Mouse (Mus musculus) regulatory T cell (primary cell): ENCODE measurements around the gene Fuom.

ENCODE experiments used
- in situ Hi-C: fragments of 300-600 bp; cut with MboI, MseI; formaldehyde crosslinking; loops from one replicate; pipeline ENCODE4 v1.15.1; 2025; ENCODE audit warnings: high pct_unique_total_duplicates

Gene Fuom

DNA sequence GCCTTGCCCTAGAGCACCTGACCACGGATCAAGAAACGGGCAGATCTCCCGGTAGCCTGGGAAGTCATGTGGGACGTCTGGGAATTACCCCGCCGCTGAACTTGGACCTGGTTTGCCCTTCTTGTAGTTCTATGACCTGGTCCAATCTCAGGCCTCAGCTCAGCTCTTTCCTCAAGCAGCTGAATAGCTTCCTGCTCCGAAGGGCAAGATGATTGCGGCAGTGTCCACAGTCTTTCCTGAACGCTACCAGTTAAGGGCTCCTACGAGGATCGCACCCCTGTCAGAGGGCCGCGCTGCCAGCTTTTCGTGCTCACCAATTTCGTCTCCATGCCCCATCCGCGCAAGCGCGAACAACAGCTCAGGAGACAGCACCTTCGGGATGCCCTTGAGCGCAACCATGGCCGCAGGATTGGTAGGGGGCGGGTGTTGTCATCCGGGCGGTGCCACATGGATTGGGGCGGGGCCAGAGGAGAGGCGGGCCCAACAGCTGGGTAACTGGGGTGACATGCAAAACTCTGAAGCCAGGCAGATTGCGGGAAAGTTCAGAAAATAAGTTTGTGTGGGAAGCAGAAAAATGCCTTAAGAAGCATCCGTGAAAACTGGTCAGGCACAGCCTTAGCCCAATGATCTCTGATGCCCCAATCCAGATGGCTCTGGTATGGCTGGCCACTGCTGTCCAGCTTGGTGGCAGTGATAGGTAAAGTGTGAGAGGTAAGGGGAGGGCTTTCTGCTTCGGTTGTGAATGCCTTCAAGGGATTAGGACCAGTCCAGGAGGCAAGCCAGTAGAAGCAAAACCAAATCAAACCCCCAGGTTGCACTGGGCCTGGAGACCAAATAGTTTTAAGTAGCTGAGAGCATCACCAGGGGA, at the start of gene Fuom:
Fuom (minus strand) TSS at position 449 of the 868 bp plus-strand sequence.
- in situ Hi-C loops: no loop called here

DNA sequence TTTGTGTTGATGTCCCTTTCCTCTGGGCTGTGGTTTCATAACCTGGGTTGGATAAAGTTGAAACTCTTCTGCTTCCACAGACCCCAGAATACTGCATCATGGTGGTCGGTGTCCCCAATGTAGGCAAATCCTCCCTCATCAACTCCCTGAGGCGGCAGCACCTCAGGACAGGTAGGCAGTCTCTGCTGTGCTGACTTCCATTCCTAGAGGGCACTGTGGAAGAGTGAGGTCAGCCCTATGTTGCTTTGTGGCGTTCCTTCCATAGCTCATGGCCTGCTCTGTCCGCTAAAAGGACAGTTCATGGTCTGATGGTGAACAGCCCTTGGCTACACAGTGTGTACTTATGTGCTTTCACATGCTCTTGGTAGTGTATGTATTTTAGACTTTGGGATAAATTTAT, 42.3 kb upstream of the Fuom start:
- in situ Hi-C loops: loop anchor here (5.0 to 25.0 kb wide), 2 partner anchors 62 to 1232 kb away; partner anchors contain the start of genes Bnip3 and Caly

DNA sequence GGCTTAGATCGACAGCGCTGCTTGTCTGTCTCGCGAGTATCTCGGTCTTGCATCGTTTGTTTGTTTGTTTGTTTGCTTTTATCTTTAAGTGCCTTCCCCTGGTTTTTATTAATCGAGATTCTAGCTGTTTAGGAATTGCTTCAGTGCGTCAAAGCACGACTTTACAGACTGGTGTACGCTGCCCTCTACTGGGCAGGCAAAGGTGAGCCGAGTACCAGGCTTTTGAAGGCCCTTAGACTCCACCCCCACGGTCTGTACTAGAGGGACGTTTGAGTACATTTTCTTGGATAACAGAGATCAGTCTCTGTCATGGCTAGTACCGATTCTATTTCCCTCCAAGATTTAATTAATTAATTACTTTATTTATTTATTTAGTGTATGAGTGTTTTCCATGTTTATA, 39.1 kb upstream of the Fuom start:
- in situ Hi-C loops: loop anchor here (5.0 to 25.0 kb wide), 2 partner anchors 59 to 1229 kb away; partner anchors contain the start of genes Bnip3 and Caly

DNA sequence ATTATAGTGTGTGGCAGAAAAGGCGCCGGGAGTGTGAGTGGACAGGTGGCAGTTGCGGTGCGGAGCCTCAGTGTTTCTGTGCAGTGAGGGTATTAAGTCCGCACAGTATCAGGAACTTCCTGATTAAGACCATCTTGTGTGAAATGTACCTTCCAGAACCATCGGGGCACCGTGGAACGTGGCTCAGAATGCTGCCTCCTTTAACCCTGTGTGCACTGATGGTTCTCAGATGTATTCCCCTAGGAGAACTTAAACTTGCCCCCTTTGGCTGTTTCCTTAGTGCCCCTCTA, 35.7 kb upstream of the Fuom start:
- in situ Hi-C loops: loop anchor here (10.0 to 25.0 kb wide), 3 partner anchors 747 to 1297 kb away; partner anchors contain the start of genes Bnip3, Psmd13, Sirt3 and Slc25a22

DNA sequence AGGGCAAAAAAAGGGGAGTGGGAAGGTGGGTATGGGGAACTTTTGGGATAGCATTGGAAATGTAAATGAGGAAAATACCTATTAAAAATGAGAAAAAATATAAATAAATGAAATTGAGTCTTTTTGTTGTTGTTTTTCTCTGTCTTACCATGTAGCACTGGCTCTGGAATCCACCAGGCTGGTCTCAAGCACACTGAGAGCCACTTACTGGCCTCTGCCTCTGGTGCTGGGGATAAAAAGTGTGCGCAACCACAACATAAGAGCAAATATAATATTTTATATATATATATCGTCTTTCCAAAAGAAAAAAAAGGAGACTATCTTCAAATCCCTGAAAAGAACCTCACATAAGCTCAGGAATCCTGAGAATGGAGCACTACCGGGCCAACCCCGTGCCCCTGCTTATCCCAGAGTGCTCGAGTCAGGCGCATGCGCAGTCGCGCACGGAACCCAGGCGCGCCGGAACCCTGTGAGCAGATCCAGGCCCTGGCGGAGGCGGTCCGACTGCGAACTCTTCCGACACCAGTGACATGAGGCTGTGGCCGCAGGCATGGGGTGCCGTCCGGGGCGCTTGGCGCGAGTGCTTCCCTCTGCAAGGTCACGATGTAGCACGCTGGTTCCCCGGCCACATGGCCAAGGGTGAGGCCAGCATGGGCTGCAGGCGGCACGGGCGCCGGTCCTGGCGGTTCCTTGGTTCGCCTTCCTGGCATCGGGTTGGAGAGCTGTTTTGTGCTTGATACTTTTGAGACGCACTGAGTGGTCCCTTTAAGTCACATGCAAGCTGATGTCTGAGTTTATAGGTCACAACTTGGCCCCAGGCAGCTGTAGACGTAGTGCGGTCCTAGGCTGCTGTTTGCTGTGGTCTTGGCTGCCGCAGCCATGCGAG, 35.1 kb upstream of the Fuom start, which contains the start of gene Mtg1:
Mtg1 (plus strand) TSS at position 430 of the 886 bp plus-strand sequence.
- in situ Hi-C loops: loop anchor here (10.0 to 25.0 kb wide), 3 partner anchors 747 to 1297 kb away; partner anchors contain the start of genes Bnip3, Psmd13, Sirt3 and Slc25a22

DNA sequence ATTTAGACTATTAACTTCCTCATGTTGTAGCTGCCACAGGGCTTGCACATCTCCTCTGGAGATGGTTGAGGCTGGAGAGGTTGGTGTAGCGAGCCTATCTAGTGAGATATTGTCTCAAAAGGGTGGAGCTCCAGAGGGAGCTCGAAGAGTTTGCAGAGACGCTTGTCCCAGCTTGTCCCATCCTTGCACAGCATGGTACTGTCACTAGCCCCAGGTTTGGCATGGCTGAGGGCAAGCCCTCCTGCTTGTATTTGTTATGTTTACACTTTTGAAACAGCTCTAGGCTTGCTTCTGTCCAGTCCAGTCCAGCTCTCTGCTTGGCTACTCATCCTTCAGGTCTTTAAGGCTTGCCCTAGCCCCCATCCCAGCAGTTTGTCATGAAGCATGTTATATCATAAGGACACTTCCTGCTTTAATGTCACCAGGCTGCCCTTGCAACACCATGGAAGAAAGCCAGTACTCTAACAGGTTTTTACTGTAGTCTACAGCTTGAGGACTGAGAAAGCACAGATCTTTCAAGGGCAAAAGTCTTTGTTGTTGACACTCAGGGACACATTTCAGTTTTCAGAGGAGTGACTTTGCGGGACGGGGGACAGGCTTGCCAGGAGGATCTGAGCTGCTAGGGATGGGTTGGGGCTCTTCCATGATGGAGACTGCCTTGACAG, 33.0 kb upstream of the Fuom start:
- in situ Hi-C loops: loop anchor here (10.0 to 25.0 kb wide), 3 partner anchors 750 to 1300 kb away; partner anchors contain the start of genes Bnip3, Psmd13, Sirt3 and Slc25a22

DNA sequence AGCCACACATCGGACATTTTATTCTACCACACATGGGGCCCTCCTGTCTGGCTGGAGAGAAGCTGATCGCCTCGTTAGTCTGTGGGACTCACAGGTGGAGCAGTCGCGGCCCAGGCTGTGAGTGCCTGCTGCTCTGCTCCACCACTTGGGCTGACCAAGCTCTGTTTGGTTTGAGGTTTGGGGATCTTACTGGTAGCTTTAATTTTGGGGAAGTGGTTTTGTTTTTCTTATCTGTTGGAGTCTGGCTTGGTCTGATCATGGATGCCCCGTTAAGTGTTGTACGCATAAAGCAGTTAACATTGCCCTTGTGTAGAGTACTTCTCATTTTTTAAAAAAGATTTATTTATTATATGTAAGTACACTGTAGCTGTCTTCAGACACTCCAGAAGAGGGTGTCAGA, 31.8 kb upstream of the Fuom start:
- in situ Hi-C loops: loop anchor here (10.0 to 25.0 kb wide), 3 partner anchors 751 to 1301 kb away; partner anchors contain the start of genes Bnip3, Psmd13, Sirt3 and Slc25a22

DNA sequence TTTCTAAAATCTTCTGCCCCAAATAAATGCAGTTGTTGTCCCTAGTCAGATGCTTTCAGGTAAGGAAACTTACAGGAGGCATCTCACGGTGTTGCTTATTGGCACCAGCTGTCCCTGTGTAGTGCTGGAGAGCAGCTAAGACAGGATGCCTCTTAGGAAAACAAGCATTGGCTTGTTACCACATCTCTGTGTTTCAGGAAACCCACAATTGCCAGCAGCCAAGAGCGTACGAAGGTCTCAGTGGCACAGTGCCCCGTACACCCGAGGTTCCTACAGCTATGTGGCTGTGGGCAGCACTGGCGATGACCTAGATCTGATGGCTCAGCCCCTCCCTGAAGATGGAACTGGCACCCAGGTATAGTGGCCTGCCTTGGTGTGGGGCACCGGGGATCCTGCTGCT, 29.9 kb upstream of the Fuom start:
- in situ Hi-C loops: loop anchor here (10.0 to 25.0 kb wide), 3 partner anchors 753 to 1303 kb away; partner anchors contain the start of genes Bnip3, Psmd13, Sirt3 and Slc25a22

DNA sequence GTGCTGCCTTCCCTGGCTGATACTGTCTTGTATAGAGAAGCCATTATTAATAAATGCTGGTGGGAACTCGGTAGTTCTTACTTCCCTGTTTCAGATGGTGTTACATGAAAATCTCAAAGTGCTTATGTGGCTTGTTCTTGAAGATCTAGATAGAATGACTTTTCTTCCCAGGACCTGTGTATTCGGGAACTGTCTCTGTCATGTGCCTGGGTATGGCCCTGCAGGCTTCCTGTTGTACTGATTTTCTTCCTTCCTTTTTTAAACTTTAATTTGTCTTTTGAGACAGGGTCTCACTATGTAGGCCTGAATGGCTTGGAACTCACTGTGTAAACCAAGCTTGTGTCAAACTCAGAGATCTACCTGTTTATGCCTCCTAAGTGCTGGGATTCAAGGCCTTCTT, 25.7 kb upstream of the Fuom start:
- in situ Hi-C loops: loop anchor here (25.0 kb wide), 1 partner anchor 1216 kb away; the partner anchor contains the start of gene Bnip3

DNA sequence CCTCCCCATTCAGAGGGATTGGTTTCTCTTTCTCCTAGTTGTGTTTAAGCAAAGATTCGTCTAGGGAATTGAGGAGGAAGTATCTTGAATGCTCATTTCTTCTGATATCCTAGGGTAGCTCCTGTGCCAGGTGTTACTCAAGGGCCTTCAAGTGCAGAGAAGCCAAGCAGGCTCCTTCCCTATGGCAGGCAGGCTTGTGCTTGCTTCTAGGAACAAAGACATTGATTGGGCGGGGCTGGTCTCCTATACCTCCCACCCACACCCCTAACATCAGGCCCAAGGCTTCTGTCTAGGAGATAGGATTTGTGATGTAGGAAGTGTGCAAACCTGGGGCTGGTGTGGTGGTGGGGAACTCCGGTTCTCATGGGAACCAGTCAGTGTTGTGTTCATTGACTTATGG, 24.7 kb upstream of the Fuom start:
- in situ Hi-C loops: loop anchor here (25.0 kb wide), 1 partner anchor 1215 kb away; the partner anchor contains the start of gene Bnip3

DNA sequence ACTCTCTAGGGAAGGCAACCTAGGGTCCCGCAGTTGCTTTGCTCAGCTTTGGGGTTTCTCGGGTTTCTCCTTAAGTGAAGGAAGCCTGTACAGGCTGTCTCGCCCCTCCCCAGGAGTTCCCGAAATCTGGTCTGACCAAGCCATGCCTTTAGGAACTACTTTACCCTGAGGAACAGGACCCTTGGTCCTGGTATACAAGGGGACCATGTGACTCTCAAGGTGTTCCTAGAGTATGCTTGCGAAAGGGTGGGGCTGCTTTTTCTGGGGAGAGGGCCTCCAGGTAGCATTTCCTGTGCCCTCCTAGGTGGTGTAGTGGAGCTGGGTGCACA, 23.7 kb upstream of the Fuom start:
- in situ Hi-C loops: loop anchor here (25.0 kb wide), 1 partner anchor 1214 kb away; the partner anchor contains the start of gene Bnip3

DNA sequence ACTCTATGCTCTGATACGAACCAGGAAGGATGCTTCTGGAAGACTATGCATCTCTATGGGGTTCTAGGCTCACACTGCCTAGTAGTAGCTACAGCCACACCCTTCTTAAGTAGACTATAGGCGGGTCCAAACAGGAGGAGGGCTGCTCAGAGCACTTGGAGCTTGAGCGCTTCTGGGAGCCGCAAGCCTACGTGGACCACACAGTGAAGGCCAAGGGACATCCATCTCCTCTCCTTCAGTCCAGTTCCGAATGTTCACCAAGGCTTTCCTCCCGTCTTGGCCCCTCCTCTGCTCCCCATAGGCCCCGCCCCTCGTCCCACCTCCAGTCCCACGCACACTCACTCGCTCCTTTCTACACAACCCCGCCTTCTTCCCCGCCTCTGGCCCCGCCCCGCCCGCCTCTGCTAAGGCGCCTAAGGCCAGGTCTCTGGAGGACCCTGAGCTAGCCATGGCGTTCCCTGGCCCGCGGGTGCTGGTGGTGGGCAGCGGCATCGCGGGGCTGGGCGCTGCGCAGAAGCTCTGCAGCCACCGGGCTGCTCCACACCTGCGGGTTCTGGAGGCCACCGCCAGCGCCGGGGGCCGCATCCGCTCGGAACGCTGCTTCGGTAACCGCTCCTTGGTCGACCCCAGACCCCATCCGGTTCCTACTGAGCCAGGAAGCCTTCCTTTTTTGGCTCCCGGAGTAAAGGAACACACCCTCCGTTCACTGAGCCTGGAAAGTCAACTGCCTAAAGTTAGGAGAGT, 23.2 kb upstream of the Fuom start:
- in situ Hi-C loops: loop anchor here (25.0 kb wide), 1 partner anchor 1213 kb away; the partner anchor contains the start of gene Bnip3

DNA sequence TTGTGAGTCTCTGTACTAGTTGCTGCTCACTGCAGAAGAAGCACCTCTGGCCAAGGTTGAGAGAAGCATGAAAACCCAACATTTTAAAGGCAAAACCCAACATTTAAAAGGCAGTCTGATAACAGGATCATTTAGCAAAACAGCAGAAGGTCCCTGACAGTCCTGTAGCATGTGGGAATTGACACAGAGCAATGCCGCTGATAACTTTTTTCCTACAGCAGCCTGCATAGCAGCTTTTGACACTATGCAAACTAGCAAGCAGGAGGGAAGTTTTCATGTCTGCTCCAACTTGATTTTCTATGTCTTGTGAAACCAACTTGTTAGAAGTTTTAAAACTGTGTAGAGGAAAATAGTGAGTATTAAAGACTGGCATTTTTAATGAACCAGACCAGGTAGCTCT, 22.1 kb upstream of the Fuom start:
- in situ Hi-C loops: loop anchor here (5.0 kb wide), 1 partner anchor 87 kb away; the partner anchor contains the start of genes Tubgcp2 and Zfp511

DNA sequence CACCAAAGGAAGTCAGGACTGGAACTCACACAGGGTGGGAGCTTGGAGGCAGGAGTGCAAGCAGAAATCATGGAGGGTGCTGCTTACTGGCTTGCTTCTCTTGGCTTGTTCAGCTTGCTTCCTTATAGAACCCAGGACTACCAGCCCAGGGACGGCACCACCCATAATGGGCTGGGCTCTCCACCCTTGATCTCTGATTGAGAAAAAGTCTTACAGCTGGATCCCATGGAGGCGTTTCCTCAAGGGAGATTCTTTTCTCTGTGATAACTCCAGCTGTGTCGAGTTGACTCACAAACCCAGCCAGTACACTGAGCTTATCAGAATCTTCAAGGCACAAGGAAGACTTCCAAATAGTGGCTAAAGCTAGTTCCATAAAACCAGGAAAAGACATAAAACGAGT, 20.5 kb upstream of the Fuom start:
- in situ Hi-C loops: loop anchor here (5.0 kb wide), 1 partner anchor 85 kb away; the partner anchor contains the start of genes Tubgcp2 and Zfp511

DNA sequence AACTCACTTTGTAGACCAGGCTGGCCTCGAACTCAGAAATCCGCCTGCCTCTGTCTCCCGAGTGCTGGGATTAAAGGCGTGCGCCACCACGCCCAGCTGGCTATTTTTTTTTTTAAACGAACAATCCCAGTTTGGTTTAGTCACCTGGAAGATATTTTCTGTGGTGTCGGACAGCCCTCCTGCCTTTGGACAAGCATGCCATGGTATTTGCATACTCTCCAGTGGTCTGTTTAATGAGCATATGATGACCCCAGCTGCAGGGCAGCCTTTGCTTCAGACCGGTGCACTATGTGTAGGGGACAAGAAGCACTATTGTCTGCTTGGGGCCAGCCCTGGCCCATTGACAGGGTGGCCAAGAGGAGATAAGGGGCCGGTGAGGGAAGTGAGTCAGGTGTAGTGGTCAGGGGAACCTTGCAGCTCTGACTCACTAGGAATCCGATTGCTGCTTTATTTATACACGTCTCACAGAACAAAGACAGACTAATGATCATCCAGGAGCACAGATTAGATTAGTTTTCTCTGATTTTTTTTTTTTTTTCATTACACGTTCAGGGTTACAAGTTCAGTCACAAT, 19.2 kb upstream of the Fuom start:
- in situ Hi-C loops: loop anchor here (5.0 kb wide), 1 partner anchor 84 kb away; the partner anchor contains the start of genes Tubgcp2 and Zfp511

DNA sequence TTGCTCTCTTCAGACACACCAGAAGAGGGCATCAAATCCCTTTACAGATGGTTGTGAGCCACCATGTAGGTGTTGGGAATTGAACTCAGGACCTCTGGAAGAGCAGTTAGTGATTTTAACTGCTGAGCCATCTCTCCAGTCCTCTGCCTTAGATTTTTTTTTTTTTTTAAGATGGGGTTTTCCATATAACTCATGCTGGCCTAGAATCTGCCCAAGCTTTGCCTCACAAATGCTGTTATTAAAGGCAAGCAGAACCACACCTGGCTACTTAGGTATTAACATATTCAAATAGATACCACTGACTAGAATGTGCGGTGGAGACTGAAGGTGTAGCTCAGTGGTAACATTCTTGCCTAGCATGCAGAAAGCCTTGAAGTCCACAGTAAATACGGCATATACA, 18.2 kb upstream of the Fuom start:
- in situ Hi-C loops: loop anchor here (5.0 kb wide), 1 partner anchor 83 kb away; the partner anchor contains the start of genes Tubgcp2 and Zfp511

DNA sequence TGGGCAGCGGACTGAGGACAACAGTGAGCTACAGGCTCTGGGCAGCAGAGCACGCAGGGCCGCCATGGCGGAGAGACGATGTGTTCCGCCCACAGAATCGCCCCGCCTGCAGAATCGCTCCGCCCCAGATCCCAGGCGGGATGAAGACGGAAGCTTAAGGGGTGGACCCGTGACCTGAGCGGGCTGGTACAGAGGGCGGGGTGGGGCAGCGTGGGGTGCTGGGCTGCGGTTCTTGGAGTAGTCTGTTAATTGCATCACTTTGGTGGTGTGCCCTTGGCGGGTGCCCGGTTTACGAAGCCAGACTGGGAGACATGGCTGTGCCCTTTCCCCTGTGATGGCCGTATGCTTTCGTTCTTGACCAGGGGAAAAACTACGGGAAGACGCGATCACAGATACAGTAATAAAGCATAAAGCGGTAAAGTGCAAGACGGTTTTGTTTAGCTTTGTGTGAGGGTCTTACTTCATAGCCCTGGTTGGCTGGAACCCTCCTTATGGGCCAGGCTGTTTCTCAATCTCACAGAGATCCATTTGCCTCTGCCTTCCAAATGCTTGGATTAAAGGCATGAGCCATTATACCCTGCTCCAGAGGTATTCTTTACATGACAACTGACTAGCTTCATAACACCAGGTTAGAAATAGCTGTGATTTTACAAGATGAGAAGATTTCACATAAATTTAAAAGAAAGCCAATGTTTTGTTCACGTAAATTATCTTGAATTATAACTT, 14.3 kb upstream of the Fuom start, which contains the start of gene Echs1:
Echs1 (minus strand) TSS at position 148 of the 726 bp plus-strand sequence.
- in situ Hi-C loops: no loop called here

DNA sequence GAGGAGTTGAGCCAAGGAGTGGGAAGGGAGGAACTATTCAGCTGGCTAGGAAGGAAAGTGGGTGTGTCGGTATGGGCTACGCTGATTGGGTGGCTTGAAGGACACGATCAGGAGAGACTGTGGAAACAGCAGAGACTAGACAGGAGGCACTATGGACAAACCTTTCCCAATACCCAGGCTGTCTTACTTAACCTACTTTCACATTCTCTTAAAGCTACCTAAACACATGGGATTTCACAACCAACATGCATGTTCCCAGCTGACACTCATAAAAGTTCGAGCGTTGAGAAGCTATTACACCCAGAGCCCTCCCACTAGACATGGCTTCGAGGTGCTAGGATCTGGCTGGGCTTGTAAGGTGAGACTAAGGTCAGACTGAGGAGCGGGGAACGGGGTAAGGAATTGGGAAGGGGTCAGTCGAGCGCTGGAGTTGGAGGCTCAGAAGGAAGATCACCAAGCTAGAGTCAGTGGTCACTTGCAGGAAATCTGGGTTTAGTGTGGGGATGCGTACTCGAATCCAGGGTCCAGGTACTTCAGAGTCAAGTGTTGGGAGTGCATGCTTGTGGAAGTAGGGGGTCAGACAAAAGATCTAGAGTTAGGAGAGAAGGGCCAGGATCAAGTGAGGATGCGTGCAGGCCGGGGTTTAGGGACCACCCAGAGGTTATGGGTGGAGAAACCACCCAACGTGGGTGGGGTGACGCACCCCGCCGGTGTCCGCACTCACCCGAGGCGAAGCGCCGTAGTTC, 13.5 kb upstream of the Fuom start, which contains the start of gene Paox:
Paox (plus strand) TSS at position 217 of the 746 bp plus-strand sequence.
- in situ Hi-C loops: no loop called here
